Mouse (Mus musculus) 3134 (cell line): ENCODE measurements around the gene Rbm28.

Experiments used
- DNase-seq: peaks from one replicate; pipeline ENCODE4 v3.0.0-alpha.2; 2011; ENCODE audit warnings: low spot score; ENCODE audit not compliant: insufficient read length; ENCODE audit errors: extremely low read depth

Rbm28 gene

DNA sequence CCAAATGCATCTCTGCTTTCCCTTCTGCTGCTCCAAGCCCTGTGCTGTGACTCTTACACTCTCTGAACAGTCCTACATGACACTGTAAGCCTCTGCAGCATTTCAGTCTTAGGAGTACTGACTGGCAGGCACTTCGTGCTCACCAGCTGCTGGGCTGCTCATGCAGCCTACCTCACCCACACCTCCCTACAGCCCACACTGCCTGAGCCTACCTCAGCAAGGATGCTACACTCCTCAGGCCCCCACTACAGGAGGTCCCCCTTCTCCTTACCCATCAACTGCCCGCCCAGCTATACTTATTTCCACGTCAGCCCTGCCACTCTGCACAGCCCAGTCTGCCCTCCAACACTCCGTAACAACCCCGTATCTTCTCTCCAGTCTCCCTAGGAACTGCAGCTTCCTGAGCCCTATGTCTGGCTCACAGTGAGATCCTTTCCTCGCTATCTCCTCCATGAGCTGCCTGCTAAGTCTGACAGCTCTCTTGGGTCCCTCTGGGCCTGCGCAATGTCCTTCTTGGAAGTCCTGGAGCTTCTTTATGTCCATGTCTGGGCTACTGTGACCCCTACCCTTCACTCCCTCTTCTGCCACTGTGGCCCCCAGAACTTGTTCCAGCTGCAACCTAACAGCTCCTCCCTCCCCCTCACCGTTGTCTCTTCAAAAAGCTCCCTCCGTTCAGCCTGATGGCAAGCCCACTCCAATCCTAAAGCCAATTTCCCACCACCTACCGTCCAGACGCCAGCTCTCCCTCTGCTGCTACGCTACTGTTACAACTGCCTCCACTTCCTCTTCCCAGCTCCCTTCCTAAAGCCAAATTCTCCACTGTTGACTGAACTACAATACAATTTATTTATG lies 19.1 kb downstream of the Rbm28 start:
- no peak for DNase-seq

DNA sequence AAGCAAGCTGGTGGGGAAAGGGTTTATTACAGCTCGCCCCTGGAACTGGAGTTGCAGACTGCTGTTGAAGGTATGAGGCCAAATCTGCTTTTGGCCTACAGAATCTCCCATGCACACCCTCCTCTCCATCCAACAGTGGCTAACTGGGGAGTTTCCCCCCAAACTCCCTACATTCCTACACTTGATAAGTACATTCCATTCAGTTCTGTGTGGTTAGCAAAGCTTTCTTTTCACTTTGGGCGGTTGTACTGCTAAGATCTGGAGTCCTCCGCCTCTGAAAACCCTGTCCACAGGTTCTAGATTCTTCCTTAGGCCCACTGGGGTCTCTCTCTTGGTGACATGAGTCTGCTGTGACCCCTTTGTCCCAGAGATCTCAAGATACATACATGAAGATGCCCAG lies 19.8 kb downstream of the Rbm28 start:
- DNase-seq: no peak

GRCm38 (mm10) chr6:29143608-29144007 lies 21.2 kb downstream of the Rbm28 start:
- no peak for DNase-seq

DNA sequence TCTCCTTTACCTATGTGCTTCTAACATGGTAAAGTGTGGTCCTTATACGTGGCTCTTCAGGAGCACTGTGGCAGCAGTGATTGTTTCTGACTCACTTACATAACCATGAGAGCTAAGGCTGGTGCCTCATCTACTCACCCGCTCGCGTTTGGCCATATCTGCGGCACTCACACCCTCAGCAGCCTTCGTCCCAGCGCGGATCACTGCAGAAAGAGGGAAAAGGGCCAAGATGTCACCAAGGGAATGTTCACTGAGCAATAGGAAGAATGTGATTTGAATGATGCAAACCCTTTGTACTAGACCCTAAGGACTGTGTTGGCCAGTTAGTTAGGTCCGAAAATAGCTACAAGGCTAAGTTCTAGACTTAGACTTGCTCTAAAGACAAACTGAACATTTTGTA lies 27.4 kb downstream of the Rbm28 start:
- DNase-seq: no peak

- DNase-seq: no peak
These were observed 31.7 kb downstream of the Rbm28 start for GRCm38 (mm10) chr6:29133100-29133499.

DNA sequence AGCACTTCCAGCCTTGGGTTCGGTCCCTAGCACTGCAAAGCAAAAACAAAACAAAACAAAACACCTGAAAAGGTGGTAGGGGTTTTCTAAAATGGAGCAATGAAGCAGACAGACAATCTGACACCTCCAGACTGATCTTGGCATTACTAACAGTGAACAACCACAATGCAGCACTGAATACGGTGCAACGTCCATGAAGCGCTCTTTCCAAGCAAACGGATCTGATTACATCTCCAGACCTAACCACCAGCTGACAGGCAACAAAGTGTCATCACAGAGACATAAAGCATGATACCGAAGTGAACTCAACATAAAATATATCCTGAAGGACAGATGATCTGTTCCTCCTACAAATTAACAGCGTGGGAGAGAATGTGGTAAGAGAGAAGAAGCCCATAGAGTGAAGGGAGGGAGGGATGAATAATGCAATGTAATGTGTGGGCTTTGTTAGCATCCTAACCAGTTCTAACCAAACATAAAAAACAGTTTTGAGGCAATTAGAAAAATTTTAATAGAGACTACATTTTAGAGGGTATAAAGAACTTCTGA lies 37.9 kb downstream of the Rbm28 start:
- DNase-seq: no peak

DNA sequence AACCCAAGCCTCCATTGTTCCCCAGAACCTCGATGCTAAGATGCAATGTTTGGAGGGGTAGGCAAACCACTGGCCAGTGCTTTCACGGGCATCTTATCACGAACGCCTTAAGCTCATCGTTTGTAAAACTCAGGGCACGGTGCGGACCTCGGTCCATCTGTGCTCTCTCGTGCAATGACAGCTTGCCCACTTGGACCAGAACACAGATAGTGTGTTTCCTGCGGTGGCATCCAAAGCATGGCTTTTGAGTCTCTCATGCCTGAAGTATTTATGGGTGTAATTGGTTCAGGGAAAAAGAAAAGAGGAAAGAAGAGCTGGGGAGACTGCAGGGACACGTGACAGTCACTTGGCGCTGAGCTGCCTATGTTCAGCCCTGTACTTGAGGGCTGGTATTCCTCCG lies 44.8 kb downstream of the Rbm28 start:
- no peak for DNase-seq

DNA sequence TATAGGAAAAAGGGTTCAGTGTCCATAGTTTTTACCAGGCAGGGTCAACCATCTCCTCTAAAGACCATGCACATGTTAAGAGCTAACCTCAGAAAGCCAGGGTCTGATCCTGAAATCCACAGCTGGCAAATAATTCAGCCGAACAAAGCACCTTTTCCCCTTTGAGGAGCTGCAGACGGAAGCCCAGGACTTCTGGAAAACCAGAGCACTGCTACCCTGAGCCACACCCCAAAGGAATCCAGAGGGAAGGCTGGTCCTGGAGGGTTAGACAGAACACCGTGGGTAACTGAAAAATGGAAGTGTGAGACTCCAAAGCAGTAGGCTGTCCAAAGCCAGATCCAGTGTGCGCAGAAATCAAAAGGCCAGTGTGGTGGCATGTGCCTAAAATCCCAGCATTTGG lies 45.8 kb downstream of the Rbm28 start:
- no peak for DNase-seq

- DNase-seq: no peak
These were observed 46.6 kb downstream of the Rbm28 start for GRCm38 (mm10) chr6:29118231-29118630.

DNA sequence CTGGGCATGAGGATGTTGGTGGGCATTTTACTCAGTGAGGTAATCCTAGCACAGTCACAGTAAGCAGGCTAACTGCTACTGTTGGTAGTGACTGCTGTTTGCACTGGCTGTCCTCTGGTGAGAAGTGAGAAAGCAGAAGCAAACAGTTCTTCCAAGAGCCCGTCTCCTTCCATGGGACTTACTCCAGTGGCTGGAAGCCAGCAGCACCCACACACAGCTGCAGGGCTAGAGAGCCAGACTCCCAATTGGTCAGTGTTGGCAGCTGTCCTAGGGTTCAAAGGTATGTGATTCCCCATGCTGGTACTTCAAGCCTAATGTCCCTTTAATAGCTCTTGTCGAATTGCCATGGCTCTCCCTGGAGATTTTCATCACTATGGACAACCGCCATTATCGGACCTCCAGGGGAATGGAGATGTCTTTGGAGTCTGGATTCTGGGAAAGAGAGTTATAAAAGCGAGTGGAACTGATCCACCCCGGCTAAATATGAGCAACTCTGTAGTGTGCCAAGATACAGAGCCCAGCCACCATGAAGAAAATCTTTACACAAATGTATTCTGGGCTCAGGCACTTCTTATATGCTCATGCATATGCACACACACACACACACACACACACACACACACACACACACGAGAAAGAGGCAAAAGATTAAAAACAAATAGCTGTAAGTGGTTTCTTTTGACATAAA lies 47.2 kb downstream of the Rbm28 start:
- peak; percentile 66 for DNase-seq

DNA sequence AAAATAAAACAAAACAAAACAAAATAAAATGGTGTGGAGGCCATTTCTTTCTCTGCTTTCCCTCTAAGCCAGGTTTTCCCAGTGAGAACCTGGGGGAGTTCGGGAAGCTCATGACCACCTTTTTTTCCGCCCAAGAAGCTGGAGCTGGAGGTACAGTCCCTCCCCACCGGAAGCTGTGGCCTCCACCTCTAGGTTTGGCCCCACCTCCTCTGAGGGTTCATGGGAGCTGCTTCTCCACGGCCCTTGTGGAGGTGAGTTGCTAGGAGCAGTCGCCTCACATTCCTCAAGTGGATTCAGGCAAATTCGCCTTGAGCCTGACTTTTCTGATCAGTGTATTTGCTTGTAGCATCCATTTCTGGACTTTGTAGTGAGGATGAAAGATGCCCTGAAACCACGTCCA lies 49.0 kb downstream of the Rbm28 start:
- no peak for DNase-seq

DNA sequence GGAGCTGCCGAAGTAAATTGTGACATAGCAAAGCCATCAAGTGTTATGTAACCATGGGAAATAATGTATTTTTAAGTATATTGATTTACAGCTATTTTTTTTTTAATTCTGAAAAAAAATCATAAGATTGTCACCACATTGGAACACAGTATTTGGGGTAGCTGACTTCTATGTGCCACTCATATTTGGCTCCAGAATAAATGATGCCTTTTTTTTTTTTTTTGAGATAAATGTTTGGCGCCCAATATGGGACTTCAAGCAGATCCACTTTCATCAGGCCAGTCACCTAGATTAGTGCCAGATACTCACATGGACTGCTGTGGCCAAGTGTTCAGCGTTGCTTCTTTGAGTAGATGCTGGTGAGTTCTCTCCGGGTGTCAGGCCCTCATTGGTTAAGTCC lies 53.3 kb downstream of the Rbm28 start:
- DNase-seq: no peak

DNA sequence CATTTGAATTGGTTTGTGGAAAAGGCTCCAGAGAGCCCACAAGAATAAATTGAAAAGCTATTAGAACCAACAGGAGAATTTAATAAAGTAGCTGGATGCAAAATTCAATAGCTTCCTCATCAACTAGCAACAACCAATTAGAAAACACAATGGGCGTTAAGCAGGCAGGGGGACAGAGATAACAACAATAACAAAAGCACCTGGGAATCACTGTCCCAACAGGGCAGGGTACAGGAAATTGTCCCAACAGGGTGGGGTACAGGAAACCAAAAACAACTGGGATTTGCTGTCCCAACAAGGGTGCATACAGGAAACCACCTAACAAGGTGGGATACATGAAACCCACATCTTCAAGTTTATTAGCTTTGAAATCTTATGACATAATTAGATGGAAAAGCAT lies 56.4 kb downstream of the Rbm28 start:
- no peak for DNase-seq

DNA sequence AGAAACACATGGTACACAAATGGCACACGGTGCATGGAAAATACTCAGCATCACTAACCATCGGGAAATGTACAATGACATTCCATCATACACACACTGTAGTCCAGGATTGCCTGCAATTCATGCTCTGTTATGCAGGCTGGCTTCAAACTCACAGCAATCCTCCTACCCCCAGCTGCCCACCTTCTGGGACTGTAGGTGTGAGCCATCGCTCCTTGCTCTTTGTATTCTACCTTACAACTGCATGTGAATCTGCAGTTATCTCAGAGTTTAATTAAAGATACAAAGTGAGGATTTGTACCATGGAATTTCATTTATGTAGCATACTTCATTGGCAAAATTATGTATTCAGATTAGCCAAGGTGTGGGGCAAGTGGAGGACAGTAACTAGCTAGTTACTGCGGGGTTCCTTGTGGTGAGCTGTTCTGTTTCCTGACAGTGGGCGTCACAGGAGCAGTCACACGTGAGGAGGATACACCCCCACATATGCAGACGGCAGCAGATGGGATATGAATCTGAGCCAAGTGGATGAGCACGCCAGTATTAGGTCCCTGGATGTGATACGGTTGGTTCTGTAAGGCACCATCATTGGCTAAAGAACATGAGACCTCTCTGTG lies 63.5 kb downstream of the Rbm28 start:
- DNase-seq: no peak

DNA sequence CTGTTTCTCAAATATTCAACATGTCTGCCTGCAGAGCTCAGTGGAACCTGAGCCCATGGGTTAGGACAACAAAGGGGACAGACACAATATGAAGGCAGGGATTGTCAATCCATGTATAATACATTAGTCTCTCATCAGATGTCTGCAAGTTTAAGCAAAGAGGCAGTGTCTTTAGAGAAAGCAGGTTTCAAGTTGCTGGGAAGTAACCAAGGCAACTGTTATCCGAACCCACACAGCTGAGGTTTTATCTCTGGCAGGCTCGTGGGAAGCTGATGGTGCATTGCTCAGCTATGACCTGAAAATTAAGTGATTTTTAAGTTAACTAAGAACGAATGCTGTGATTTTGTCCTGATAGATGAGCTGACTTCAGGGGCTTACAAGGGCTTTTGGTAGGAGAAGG lies 64.4 kb downstream of the Rbm28 start:
- no peak for DNase-seq

DNA sequence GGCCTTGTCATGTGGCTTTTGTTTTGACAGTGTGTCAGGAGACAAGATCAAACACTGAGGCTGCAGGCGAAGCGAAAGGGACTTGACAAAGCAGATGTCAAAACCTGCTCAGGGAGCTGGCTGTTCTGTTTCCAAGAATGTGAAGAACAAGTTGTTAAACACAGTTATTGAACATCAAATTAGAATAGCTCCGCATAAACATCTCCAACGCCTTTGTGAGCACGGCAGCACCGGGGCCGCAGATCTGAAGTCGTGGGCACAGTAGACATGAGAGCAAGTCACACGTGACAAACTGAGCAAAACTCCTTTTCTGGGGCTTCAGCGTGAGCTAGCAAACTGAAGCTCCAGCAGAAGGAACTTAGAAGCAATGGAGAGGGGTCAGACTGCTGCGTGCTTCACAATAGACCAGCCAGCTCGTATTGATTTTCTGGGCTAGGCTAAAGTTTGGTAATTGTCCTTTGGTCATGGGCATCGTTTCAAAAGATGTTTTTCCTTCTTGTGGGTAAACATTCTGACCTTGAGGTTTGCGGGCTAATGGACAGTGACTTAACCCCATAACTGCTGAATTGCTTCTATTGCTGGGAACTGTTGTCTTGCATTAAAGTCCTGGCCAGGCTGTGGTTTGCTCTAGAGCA lies 65.2 kb downstream of the Rbm28 start:
- DNase-seq: no peak

- DNase-seq: no peak
These were observed 71.9 kb downstream of the Rbm28 start for GRCm38 (mm10) chr6:29092904-29093303.

GRCm38 (mm10) chr6:29092234-29092633 lies 72.6 kb downstream of the Rbm28 start:
- DNase-seq: no peak

DNA sequence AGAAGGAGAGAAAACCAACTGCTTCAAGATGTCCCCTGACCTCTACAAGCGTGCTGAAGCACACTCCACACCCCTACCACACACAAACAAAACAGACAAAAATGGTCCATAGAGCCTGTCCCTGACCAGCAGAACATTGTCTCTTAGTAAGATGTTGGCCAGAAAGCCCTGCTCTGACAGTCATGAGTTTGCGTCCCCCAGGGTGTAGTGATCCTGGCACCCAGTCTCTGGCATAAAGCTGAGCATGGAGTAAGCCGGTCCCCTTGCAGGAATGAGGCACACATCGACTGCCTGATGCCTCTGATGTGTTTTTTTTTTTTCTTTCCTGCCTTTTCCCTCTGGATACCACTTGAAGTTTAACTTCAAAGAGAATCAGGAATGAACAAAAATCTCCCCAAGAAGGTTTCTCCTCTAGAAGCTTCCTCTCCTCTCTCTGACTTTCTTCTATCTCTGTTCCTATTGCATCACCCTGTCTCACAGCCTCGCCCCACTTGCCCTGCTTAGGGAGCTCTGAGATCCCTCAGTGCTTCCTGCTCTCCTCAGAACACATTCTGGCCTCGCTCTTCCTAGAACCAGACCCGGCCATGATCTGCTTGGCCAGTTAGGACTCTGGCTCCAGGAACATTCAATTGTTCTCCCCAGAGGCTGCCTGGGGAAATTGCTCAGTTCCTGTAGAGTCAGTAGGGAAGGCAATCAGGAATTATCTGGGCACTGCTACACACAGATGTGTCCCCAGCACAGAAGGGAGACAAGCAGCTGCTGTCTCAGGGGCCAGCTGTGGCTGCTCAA lies 76.7 kb downstream of the Rbm28 start:
- DNase-seq: peak; percentile 27

DNA sequence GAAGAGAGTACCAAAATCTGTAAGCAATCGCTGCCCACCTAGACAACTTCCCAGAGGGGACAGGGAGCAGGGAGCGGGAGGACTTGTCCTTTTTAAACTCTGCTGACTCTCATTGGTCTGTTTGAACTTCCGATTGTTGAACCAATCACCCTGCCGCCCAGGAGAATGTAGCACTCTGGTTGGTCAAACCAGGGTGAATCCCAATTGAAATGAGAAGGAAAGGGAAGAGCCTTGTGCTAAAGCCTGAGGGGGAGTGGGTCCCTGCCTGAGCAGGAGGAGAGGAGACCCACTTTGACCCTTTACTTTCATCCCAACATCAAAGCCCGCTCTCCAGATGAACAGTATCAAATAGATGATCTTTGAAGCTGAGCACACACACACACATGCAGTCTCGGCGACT lies 80.4 kb downstream of the Rbm28 start:
- no peak for DNase-seq
